Mouse (Mus musculus): ENCODE results near the gene Olfr661. TPM values are rescaled to one million over a fixed set of nuclear protein-coding genes. Genes with fewer than 3 reads are reported as not detected.
A peak's percentile ranks its signal among the peaks of the same experiment; 100 is the strongest.

Gene Olfr661
- total RNA-seq (2021), result not detected
- long read RNA-seq, experiment 1, result 0 reads
- long read RNA-seq, experiment 2, result 0 reads

DNA sequence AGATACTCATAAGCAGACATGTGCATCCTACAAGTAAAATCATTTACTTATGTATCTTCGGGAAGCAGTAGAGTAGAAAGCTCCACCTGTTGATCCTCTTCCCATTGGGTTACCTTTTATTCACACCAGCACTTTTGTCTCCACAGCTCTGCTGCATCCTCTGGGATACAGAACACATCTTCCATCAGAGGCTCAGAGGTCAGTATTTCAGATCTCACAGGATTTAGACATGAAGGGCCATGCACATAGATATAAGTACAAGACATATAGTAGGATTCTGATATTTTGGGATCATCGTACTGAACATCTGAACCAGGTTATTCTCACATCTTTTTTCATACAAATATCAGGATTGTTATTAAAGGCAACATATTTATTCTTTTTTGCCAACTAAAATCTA lies at the start of gene Olfr661:
Gene Olfr661 (plus strand): TSS at position 301 of the 400 bp plus-strand sequence.
- no peak for TF ChIP-seq CTCF (IDR thresholded peaks at IDR 0.05)
- intact Hi-C loops (cut with DNase I), result no loop called here
- no peak for DNase-seq (ENCODE audit: extremely low spot score in 1 of 2, low spot score in 2 of 2)
- no peak within 1 kb of the TSS for H3K4me3 ChIP-seq
- no peak within 1 kb of the TSS for H3K27ac ChIP-seq

GRCm38 (mm10) chr7:104646841-104647482 lies 39.3 kb upstream of the Olfr661 start, which contains the start of gene Olfr658:
Gene Olfr658 (minus strand): TSS chr7:104647305.
- Histone ChIP-seq H3K27ac (no peak within 1 kb of the TSS), H3K4me3 (no peak within 1 kb of the TSS)
- intact Hi-C loops (cut with DNase I), result no loop called here
- DNase-seq (ENCODE audit: extremely low spot score in 1 of 2, low spot score in 2 of 2), result peak; percentile 10 to 20
- peak; percentile 43 for TF ChIP-seq CTCF (IDR thresholded peaks at IDR 0.05)

GRCm38 (mm10) chr7:104666453-104666852 lies 19.8 kb upstream of the Olfr661 start, which contains the start of gene Olfr659:
Gene Olfr659 (plus strand): TSS chr7:104666753.
- Histone ChIP-seq H3K4me3 (no peak within 1 kb of the TSS), H3K27ac (no peak within 1 kb of the TSS)
- intact Hi-C loops (cut with DNase I), result no loop called here
- TF ChIP-seq CTCF (IDR thresholded peaks at IDR 0.05), result no peak
- no peak for DNase-seq (ENCODE audit: extremely low spot score in 1 of 2, low spot score in 2 of 2)

Other genes starting within 250 kb of the Olfr661 start
- under 1 TPM; 0.66 to 0.98 TPM for gene Trim30a, start 221.3 kb upstream of the Olfr661 start, total RNA-seq (2021)
- gene Trim30d, start 178.7 kb upstream of the Olfr661 start, total RNA-seq (2021), result under 1 TPM; 0.36 to 0.40 TPM
- gene Olfr651, start 136.4 kb upstream of the Olfr661 start, total RNA-seq (2021), result not detected
- gene Olfr652, start 125.6 kb upstream of the Olfr661 start, total RNA-seq (2021), result not detected
- not detected for gene Olfr653, start 109.2 kb upstream of the Olfr661 start, total RNA-seq (2021)
- not detected for gene Olfr654, start 99.5 kb upstream of the Olfr661 start, total RNA-seq (2021)
- not detected for gene Olfr655, start 84.7 kb upstream of the Olfr661 start, total RNA-seq (2021)
- not detected for gene Olfr656, start 72.5 kb upstream of the Olfr661 start, total RNA-seq (2021)
- not detected for gene Olfr657, start 61.7 kb upstream of the Olfr661 start, total RNA-seq (2021)
- not detected for gene Olfr658, start 39.2 kb upstream of the Olfr661 start, total RNA-seq (2021)
- not detected for gene Olfr659, start 19.7 kb upstream of the Olfr661 start, total RNA-seq (2021)
- gene Usp17le, start 91.0 kb downstream of the Olfr661 start, total RNA-seq (2021), result not detected
- gene Usp17lb, start 156.1 kb downstream of the Olfr661 start, total RNA-seq (2021), result not detected
- not detected for gene Usp17la, start 170.5 kb downstream of the Olfr661 start, total RNA-seq (2021)
- gene Olfr665, start 191.5 kb downstream of the Olfr661 start, total RNA-seq (2021), result not detected
- gene Olfr666, start 209.5 kb downstream of the Olfr661 start, total RNA-seq (2021), result not detected
- gene Olfr667, start 235.0 kb downstream of the Olfr661 start, total RNA-seq (2021), result not detected
- not detected for gene Olfr668, start 241.6 kb downstream of the Olfr661 start, total RNA-seq (2021)
- not detected for gene Olfr669, start 247.7 kb downstream of the Olfr661 start, total RNA-seq (2021)